Mouse (Mus musculus) layer of hippocampus, postnatal 10 days (tissue): ENCODE data around the gene Epb41l2. TPM values are rescaled to one million over a fixed set of nuclear protein-coding genes. Genes with fewer than 3 reads are reported as not detected.

Experiments
- DNase-seq, 2 experiments: peaks; one replicate each; pipeline ENCODE4 v3.0.0; 2021; ENCODE audit warnings: low spot score in 2 of 2
- total RNA-seq, 2 experiments: library from RNA; stranded (reverse); gene quantifications; 2 replicates each; pipeline ENCODE4 v1.2.3; 2021

Gene Epb41l2
- total RNA-seq, 2 experiments from 2014 or later: 145 to 153 TPM

DNA sequence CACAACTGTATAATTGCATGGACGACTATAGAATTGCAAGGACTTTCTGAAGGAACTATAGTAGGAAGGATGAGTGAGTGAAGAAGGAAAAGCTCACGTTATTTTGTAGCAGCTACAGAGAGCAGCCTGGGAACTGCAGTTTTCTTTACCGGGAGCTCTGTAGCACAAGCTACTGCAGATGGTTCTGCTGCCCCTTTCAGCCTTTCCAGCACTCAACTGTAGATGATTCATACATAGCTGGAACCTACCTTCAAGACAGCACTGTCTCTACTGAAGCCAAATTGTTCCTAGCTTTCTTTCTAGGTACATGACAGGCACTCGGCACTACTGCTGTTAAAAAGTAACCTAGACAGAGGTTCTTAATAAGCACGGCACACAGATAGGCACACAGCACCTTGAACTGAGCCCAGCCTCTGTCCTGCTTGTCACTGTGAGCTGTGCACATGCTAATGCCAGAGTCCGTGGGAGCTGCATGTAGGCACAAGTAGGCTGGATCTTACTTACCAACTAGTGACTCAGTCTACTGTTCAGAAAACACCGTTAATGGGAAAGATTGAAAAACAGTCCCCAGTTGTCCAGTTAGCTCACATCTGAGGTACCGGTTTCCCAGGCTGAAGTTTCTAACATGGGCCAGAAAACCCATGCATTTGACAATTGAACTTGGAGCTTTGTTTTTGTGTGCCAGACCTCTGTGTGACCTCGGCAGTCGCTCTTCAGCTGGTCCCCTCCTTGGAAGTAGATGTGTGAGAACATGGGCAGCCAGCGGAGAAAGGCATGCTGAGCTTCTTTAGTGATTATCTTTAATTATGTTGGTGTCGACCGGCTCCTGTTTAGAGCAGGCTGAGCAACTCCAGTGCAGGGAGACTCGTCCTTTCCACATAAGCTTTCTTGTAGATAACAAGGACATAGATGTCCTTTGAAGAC is 38.4 kb downstream of the Epb41l2 start:
- no peak for DNase-seq

DNA sequence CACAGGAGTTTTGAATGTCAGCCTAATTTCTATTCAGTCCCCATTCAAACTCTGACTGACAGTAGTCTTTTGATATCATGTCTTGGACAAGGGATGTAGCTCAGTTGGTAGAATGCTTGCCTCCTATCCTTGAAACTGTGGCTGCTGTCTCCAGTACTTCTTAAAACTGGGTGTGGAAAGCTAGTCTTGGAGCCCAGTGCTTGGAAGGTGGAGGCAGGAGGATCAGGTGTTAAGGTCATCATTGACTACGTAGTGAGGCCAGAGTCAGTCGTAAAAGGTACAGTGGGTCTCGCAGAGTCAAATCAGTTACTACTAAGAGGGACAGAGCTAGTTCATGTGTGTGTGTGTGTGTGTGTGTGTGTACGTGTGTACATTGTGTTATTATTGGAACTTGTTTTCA is 39.4 kb downstream of the Epb41l2 start:
- DNase-seq: no peak

DNA sequence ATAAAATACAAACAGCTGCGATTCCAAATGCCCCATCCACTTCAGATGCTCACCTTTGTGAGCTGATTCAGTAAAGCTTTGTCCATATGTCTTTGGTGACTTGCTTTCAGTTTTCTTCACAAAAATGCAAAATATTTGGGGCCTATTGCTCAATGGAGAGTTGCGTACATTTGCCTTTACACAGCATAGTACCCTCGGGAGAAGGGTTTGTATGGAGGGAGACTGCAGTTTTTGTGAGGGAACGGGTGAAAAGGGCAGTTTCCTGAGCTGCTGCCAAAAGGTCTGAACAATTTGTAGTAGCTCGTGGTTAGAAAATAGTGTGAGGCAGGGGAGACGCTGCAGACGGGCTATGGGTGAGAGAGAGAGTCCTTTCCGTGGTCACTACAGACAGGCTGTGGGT is 40.5 kb downstream of the Epb41l2 start:
- DNase-seq: no peak

DNA sequence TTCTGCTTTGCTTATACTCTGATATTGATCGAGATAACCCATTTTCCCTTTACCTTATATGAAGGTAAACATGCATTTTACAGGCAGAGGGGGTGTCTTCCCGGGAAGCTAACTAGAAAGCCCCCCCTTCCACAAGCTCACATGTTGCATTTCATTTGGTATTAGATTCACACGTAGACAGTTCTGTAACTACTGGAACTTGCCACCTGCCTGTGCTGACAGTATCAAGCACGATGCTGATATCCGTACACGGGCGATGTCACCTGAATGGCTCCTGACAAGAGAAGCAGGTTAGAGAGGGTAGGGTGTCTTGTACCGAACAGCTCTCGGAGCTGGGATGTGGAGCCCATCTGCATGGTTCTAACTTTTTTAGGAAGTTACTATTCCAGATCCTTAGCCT is 41.0 kb downstream of the Epb41l2 start:
- DNase-seq: no peak

DNA sequence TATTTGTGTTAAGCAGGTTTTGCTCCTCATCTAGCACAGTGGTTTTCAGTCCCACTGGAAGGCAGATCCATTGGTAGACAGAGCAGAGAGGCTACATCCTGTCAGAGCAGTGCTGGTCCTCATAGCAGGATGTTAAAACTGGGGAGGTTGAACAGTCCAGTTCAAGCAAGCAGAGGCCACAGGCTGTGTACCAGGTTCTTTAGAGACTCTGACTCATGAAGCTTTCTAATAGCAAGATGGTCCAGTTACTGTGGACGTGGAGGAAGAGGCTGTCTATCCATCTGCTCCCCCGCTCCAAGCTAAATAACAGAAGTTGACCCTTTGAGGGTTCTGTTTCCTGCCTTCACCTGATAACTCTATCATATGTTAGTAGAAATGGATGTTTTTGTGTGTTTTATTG is 41.8 kb downstream of the Epb41l2 start:
- DNase-seq: no peak

DNA sequence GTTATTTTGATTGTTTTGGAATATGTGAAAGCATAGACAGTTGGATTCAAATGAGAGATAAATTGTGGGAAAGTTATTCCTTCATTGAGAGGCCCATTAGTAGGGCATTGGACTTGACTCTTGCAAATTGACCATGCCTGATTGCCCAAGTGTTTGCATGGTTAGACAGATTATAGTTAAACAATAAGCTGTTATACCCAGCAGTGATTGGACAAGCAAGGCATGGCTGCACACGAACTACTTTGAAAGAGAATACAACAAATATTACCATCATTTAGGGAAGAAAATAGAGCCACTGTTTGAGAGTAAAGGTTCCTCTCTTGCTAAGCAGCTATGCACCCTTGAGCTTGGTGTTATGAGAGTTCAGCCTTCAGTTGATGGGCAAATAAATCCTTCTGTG is 43.3 kb downstream of the Epb41l2 start:
- no peak for DNase-seq

DNA sequence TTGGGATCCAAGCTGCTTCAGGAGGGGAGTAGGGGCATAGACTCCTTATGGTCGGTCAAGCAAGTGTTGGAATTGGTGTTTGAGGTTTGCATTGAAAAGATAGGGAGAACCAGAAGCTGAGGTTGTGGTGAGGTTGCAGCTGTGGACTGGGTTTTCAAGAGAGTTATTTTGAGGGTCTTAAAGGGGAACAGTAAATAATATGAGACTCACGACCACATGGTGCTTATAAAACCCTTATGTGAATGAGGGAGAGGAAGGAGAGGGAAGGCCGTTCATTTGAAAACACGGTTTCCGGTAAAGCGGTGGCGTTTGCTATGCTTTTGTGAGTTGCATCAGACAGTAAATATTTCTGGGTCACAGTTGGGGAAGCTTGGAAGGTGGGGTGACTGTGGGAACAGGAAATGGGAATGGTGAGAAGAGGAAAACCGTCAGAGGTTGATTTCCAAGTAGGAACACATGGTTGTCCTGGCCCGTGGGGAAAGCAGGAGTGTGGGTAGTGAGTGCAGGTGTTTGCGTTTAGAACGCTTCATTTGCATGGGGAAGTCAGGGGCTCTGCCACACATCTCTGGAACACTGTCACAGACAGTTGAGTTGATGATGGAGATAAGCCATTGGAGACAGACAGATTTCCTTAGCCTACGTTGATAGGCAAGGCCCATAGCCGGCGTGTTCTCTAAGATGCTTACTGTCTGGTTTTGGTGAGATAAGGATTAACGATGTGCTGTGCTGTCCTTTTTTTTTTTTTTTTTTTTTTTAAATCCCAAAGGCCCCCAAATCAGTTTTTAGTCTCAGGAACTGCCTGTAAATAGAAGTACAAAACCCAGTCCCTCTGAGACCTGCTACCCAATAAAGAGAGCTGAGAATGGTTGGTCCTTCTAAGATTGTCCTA is 44.5 kb downstream of the Epb41l2 start:
- no peak for DNase-seq

DNA sequence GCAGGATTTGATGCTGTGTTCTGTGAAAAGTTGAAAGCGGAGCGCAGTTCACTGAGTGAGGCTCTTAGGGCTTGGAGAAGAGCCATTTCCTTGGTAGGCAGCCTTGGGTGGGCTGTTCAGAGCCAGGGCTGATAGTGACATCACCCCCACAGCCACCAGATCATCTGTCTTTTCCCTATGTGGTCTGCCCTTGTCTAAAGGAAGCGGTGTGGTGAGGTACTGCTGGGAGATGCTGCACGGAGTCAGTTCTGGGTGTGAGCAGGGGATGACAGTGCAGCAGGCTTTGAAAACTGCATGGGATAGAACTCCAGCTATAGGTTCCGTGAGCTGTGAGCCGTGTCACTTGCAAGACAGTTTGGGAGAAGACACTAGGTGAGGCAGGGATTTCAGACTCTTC is 45.1 kb downstream of the Epb41l2 start:
- DNase-seq: no peak

DNA sequence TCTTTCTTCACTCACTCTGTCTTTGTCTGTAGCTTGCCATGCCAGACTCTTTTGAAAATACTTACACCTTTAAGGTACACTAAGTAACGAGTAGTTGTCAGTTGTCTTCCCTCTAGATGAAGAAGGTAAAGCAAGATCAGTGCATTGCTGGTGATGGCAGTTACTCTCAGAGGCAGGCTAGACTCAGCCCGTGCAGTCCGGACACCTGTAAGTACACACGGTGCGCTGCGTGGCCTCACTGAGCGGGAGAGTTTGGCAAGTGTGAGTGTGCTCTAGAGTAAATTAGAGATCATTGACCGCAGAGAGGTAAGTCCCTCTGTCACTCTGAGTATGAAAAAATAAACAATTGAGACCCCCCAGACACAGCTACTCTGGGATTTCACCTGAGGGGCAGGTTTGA is 46.0 kb downstream of the Epb41l2 start:
- DNase-seq: no peak

DNA sequence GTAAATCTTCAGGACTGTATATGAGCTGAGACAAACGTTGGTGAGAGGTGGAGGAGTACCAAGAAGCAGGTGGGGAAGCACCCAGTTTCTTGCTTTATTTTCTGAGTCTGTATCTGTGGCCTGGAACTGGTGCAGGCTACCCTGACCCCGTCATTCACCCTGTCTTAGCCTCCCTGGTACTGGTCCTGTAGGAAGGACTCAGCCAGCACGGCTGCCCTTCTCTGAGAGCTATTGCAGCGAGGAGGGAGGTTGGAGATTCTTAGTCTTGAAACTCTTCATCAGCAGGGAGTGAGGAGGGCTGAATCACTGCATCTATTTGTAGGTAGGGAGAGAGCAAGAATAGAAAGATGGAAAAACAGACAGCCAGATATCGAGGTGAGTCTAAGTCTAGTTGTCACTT is 47.1 kb downstream of the Epb41l2 start:
- DNase-seq: no peak

DNA sequence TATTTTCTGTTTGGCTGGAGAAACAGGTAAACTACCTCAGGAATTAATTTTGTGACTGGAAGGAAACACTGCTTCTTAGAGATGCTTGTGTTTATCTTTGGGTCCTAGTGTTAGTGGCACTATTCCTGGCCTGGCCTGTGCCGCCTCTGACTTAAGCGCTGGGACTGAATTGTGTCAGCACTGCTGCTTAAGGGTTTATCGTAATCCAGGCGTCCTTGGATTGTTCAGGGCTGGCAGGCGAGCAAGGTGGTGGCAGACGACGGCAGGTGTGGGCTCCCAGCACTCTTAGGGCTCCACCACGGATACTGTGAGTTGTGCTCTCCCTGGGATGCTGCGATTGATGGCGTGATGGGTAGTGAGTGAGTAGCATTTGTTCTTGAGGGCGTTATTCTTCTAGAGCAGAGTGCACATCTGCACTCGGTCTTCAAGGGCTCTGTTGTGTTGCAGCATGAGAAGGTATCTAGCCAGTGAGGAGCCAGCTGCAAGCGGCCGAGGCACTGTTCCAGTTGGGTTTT is 48.6 kb downstream of the Epb41l2 start:
- no peak for DNase-seq

DNA sequence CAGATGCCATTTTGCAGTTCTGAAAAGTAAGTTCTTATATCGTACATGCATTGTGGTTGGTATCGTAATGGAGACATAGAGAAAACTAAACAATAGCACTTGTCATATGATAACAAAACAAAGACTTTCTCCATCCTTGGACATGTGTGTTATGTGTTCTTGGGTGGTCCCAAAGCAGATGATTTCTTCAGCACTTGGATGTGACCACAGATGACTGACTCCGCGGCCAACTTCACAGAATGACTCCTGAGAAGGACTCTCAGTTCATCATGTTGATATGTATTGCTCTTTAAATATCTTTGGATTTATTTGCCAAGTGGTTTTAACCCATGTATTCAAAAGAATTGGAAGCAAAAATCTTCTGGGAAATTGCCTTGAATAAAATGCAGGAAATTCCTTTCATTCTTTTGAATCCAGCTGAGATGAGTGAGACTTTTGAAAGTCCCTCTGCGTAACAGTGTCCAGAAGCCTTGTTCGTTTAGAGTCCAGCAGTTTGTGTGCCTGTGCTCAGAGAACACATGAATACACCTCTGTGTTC is 52.3 kb downstream of the Epb41l2 start:
- no peak for DNase-seq

DNA sequence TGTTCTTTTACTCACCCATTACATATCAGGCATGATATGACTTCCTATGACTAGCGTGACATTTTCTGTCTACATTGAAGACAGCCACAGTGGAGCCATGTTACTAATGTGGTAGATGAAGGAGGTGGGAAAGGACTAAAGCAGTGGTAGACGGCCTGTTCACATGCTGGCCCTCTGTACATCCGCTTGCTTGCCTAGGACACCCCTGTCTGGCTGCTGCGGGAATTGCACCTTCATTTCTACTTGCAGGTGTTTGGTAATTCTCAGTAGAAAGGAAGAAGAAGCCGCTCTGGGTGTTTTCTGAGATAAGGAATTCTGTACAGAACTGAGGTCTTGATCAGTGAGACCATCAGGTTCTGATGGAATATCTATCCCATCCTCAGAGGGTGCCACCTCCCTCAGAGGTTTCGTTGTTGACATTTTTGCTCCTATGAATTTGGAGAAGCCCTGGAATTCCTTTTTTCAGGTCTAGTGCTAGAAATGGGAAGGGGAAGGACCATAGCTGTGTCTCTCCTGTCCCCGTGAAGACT is 55.7 kb downstream of the Epb41l2 start:
- DNase-seq: no peak

DNA sequence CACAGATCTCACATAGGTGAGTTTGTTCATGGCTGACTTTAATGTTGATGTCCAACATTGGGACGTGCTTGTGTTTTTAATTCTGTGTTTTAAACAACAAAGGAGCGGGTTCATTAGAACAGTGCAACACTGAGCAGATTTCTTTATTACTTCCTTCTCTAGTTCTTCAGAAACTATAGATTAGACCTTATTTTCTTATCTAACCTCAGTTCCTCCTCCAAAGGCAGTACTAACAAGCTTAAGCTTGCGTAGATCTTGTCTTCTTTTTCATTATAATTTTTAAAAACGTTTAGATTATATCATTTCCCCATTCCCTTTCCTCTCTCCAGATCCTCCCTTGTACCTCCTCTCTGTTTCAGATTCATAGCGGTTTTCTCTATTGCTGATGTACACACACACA is 57.1 kb downstream of the Epb41l2 start:
- DNase-seq: no peak

DNA sequence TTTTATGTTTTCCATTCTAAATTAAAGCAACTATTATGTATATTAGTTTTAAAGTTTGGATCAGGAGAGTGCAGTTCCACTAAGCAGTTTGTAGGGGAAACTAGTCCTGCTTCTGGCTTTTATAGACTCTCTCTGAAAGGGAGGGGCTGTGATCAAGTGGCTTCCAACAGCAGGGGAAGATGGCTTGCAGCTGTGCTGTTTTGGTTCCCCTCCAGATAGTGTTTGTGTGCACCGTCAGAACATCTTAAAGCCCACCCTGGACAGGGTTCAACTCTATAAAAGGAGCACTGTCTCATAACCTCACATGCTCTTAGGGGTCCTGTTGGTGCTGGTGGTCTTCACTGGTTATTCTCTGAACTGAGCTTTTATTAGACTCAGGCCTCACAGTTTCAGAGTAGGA is 66.5 kb downstream of the Epb41l2 start:
- no peak for DNase-seq

DNA sequence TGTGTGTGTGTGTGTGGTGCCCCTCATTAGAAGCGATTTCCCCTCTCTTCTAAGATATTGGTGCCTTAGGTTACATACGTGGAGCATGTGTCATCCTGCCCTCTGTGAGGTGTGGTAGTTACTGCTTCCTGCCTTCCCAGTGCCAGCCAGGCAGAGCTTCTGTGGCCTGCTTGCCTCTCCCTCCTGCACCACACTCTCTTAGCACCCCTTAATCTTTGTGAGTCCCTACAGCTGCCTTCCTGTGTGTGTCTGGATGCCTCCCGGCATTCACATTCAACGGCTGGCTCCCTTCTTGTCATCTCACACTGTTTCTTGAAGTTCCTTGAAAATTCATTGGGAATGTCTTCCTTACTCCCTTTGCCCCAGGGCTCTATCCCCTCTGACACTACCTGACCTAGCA is 67.2 kb downstream of the Epb41l2 start:
- DNase-seq: no peak

DNA sequence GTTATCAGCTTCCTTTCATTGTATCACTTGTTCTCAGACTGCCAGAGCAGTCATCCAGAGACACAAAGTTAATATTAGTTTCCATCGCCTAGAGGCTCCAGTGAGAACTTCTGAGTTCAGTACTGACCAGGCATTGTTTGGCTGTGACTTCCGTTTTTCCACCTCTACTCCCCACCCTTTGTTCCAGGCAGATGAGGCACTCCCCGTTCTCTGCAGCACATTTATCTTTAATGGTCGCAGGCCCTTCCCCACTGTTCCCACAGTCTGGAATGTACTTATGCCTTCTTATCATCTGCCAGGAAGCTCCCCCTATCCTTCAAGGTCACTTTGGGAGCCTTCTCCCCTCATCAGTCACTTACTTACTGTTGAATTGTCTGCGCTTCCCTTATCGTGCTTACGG is 67.9 kb downstream of the Epb41l2 start:
- no peak for DNase-seq

DNA sequence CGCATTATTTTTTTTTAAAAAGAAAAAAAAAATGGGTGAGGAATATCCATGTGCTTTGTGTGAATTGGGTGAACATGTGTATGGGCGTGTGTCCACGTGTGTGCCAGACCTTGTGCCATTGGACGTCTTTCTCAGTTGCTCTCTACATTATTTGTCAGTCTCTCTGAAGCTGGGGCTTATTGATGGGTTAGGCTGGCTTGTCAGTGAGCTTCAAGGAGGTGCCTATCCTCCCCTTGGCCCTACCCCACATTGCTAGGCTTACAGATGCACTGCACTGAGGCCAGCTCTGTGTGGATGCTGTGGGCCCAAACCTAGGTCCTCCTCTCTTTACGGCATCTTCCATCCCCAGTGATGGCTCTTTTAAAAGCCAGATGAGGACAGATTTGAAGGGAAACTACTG is 69.1 kb downstream of the Epb41l2 start:
- DNase-seq: no peak

DNA sequence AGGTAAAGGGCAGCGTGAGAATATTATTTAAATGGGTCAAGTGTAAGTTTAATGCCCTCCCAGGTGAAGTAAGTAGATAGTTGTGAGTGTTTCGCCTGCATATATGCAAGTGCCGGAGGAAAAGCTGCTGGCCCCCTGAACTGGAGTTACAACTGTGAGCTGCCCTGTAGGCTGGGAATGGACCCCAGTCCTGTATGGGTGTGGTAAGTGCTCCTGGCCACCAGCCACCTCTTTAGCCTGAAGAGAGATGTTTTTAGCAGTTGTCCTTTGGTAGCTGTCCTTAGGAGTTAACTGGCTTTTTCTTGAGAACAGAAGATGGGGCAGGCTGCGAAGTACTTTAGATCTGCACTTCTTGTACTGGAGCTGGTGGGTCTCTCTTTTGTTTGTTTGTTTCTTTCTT is 69.7 kb downstream of the Epb41l2 start:
- no peak for DNase-seq

DNA sequence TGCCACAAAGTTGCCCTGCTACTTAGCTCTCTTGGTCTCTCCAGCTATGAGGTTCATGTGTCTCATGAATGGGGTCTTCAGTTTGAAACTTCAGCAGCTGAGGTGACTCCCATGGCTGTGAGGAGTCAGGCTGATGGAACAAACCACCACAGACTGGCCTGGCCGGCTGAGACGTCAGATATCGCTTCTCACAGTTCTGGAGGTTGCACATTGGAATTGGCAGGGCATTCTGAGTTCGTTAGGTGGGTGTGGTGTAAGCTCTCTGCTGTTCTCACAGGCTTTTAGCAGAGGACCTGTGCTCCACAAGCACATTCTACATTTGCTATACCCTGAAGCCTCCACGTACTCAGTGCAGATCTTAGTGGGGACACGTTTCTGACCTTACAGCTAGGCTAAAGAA is 71.3 kb downstream of the Epb41l2 start:
- DNase-seq: no peak

DNA sequence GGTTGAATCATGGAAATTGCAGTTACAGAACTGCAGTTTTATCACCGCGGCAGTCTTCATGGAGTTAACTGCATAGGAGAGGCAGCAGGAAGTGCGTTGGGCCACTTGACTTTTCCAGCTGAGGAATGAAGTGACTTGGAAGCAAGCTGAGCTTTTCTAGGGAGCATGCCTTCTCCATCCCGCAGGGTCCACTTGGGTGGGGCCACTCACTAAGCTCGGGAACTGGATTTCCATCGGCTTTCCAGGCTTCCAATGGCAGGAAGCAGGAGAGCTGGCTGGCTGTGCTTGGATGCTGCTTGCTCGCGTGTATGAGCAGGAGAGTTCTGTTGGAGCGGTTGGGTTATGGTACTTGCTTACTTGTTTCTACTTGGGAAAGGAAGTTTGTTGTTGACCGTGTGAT is 72.8 kb downstream of the Epb41l2 start:
- no peak for DNase-seq

DNA sequence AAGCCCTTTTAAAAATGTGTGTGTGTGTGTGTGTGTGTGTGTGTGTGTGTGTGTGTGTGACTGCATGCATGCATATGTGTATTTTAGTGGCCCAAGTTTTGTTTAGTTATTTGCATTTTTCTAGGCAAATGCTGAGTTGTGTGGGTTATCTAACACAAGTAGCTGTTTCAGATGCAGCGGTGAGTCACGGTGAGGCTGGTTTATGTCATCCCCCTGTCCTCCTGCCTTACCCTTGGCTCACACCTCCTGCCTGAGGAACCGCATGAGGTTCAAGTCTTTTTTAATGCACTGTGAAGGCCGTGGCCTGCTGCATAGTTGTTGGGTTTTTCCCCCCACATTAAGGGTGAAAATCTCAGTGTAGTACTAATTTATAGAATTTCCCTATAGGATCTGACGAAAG is 73.3 kb downstream of the Epb41l2 start:
- no peak for DNase-seq
